Mouse (Mus musculus): ENCODE measurements around the gene Cdk9.

GRCm38 (mm10) chr2:32710425-32710824, 2.5 kb downstream of the Cdk9 start:
- TF ChIP-seq POLR2A (IDR thresholded peaks at IDR 0.05; ENCODE audit: borderline replicate concordance, extremely low read depth, insufficient read depth, insufficient read length, poor library complexity, severe bottlenecking): no peak
- TF ChIP-seq CTCF (IDR thresholded peaks at IDR 0.05; ENCODE audit: borderline replicate concordance, extremely low read depth, insufficient read depth, insufficient read length): no peak
